ENCODE assay signal across 30 mouse cellular contexts in the genomic region with DNA sequence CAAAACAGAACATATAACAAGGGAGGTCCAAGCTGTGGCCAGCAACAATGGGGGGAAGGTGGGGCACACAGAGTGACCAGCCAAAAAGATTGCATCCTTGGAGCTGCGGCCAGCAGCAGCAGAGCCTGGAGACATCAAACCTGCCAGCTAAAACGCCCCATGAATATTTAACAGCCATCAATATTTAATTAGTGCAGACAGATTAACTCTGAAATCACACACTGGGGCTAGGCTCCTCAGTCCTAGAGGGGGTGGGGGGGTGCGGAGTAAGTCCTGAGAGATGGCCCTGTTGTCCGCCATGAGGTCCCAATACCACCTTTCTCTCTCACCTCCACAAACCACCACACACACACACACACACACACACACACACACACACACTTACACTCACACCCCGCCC.
DNase-seq lines count a peak whose midpoint lies in the region; ATAC-seq and TF ChIP-seq lines count a peak whose summit lies in the region.
"Had no signal": no experiment of that assay in that cellular context is flagged by ENCODE, and none has a peak within 500 bp of the region (broad histone marks: within the 10 kb centered on the region; RNA-seq: fewer than 3 reads in every experiment).

No protein-coding gene starts in this region.

- H3K4me1 ChIP-seq in hindbrain, embryonic 12.5 days = peaks cover 12% of the 10 kb centered on the region
- H3K4me1 ChIP-seq in hindbrain, embryonic 11.5 days (replicated peaks; ENCODE audit: control insufficient read depth, insufficient read depth, low read length) = no peaks in the 10 kb centered on the region
- H3K4me1 ChIP-seq in midbrain, embryonic 12.5 days = peaks cover 13% of the 10 kb centered on the region
- H3K4me1 ChIP-seq in midbrain, embryonic 15.5 days = peaks cover 13% of the 10 kb centered on the region
- H3K4me1 ChIP-seq: embryonic facial prominence, embryonic 15.5 days; limb, embryonic 13.5 days; lung, embryonic 15.5 days had no signal

- H3K9me3 ChIP-seq in hindbrain, embryonic 12.5 days (replicated peaks) = no peaks in the 10 kb centered on the region
- H3K9me3 ChIP-seq in hindbrain, embryonic 11.5 days (ENCODE audit: control insufficient read depth, low read length) = no peaks in the 10 kb centered on the region
- no peaks in the 10 kb centered on the region for H3K9me3 ChIP-seq in midbrain, embryonic 12.5 days
- H3K9me3 ChIP-seq in midbrain, embryonic 15.5 days = no peaks in the 10 kb centered on the region
- H3K9me3 ChIP-seq: embryonic facial prominence, embryonic 10.5 days; embryonic facial prominence, embryonic 15.5 days; limb, embryonic 13.5 days; lung, embryonic 15.5 days had no signal

- 42% methylated on average over 4 of the region's 5 CpGs for WGBS in hindbrain, embryonic 12.5 days
- WGBS in hindbrain, embryonic 11.5 days = 69% methylated on average over 5 of the region's 5 CpGs
- WGBS in midbrain, embryonic 12.5 days = 55% methylated on average over 5 of the region's 5 CpGs
- 39% methylated on average over 5 of the region's 5 CpGs for WGBS in midbrain, embryonic 15.5 days

- no peak for TF ChIP-seq POLR2A in brain, embryonic 14.5 days (IDR thresholded peaks at IDR 0.05; ENCODE audit: borderline replicate concordance, extremely low read depth, insufficient read depth, insufficient read length, poor library complexity, severe bottlenecking)

- no peaks in the 10 kb centered on the region; the same call in 1 of the 2 replicates for H3K27me3 ChIP-seq in hindbrain, embryonic 12.5 days
- no peaks in the 10 kb centered on the region for H3K27me3 ChIP-seq in hindbrain, embryonic 11.5 days (ENCODE audit: control insufficient read depth, insufficient read depth, low read length)
- H3K27me3 ChIP-seq in midbrain, embryonic 12.5 days = peaks cover 15% of the 10 kb centered on the region
- no peaks in the 10 kb centered on the region for H3K27me3 ChIP-seq in midbrain, embryonic 15.5 days (replicated peaks)

- no peaks in the 10 kb centered on the region for H3K36me3 ChIP-seq in hindbrain, embryonic 12.5 days
- H3K36me3 ChIP-seq in hindbrain, embryonic 11.5 days (ENCODE audit: control insufficient read depth, insufficient read depth, low read length) = no peaks in the 10 kb centered on the region
- no peaks in the 10 kb centered on the region for H3K36me3 ChIP-seq in midbrain, embryonic 12.5 days
- no peaks in the 10 kb centered on the region for H3K36me3 ChIP-seq in midbrain, embryonic 15.5 days (replicated peaks)
- H3K36me3 ChIP-seq: embryonic facial prominence, embryonic 10.5 days; embryonic facial prominence, embryonic 15.5 days; limb, embryonic 13.5 days; lung, embryonic 15.5 days had no signal

- H3K4me3 ChIP-seq in hindbrain, embryonic 12.5 days = no peak overlapping the region
- H3K4me3 ChIP-seq in hindbrain, embryonic 11.5 days (ENCODE audit: low read depth, low read length) = no peak overlapping the region
- H3K4me3 ChIP-seq in midbrain, embryonic 12.5 days = no peak overlapping the region
- H3K4me3 ChIP-seq in midbrain, embryonic 15.5 days = no peak overlapping the region
- H3K4me3 ChIP-seq: embryonic facial prominence, embryonic 10.5 days; embryonic facial prominence, embryonic 15.5 days; gastrocnemius, adult 2 months; limb, embryonic 13.5 days; lung, embryonic 15.5 days had no signal

- no peak for DNase-seq in hindbrain, embryonic 11.5 days (ENCODE audit: low spot score)
- peak; percentile 5 for DNase-seq in R1 (ENCODE audit: low read depth, low spot score)
- peak; percentile 70 for DNase-seq in brain, embryonic 14.5 days (ENCODE audit: low read depth)
- no peak for DNase-seq in cerebellum, adult 11 months
- DNase-seq: adrenal gland, adult 2 months; adrenal gland, postnatal 36 days; B cell, adult 2 months; cerebellum, adult 8-10 months; cerebellum, postnatal 25 days; gastrocnemius, adult 2 months; gastrocnemius, postnatal 36 days; heart, adult 18-20 months; heart, postnatal 36 days; kidney, adult 11 months; kidney, postnatal 14 days; layer of hippocampus, adult 9-11 months; spleen, adult 18-20 months; thymus, postnatal 14 days had no signal

- H3K9ac ChIP-seq in hindbrain, embryonic 12.5 days = 0 out of 2 replicates have a peak overlapping the region, but pooled peaks have one; percentile 4
- no peak overlapping the region for H3K9ac ChIP-seq in hindbrain, embryonic 11.5 days (ENCODE audit: low read depth, low read length)
- H3K9ac ChIP-seq in midbrain, embryonic 12.5 days (replicated peaks) = no peak overlapping the region
- H3K9ac ChIP-seq in midbrain, embryonic 15.5 days = no peak overlapping the region
- H3K9ac ChIP-seq: embryonic facial prominence, embryonic 15.5 days; limb, embryonic 13.5 days; lung, embryonic 15.5 days had no signal

- peak overlapping the region; percentile 18; the same call in 1 of the 2 replicates for H3K27ac ChIP-seq in hindbrain, embryonic 12.5 days
- no peak overlapping the region for H3K27ac ChIP-seq in hindbrain, embryonic 11.5 days (ENCODE audit: low read depth, low read length)
- H3K27ac ChIP-seq in midbrain, embryonic 12.5 days (replicated peaks) = no peak overlapping the region; the same call in 1 of the 2 replicates
- H3K27ac ChIP-seq in midbrain, embryonic 15.5 days = no peak overlapping the region
- H3K27ac ChIP-seq: embryonic facial prominence, embryonic 10.5 days; embryonic facial prominence, embryonic 15.5 days; gastrocnemius, adult 2 months; limb, embryonic 13.5 days; lung, embryonic 15.5 days had no signal

- peak; percentile 59 for ATAC-seq in hindbrain, embryonic 12.5 days (ENCODE audit: low FRiP score)
- ATAC-seq in hindbrain, embryonic 11.5 days (ENCODE audit: low FRiP score) = no peak
- ATAC-seq in midbrain, embryonic 12.5 days (ENCODE audit: low FRiP score, low read depth) = peak; percentile 41; the same call in 1 of the 2 replicates
- no peak for ATAC-seq in midbrain, embryonic 15.5 days (replicated peaks)
- ATAC-seq in monocyte, adult 5-6 weeks (replicated peaks; ENCODE audit: insufficient number of reproducible peaks, low FRiP score, low TSS enrichment, poor library complexity, severe bottlenecking) = no peak
- ATAC-seq: activated CD4-positive, CD25-positive, alpha-beta regulatory T cell, adult 4 months; inflammation-experienced regulatory T-cells, adult 6 months had no signal

- H3K4me2 ChIP-seq in hindbrain, embryonic 12.5 days (replicated peaks) = no peak overlapping the region
- no peak overlapping the region for H3K4me2 ChIP-seq in hindbrain, embryonic 11.5 days (replicated peaks; ENCODE audit: low read depth, low read length)
- no peak overlapping the region for H3K4me2 ChIP-seq in midbrain, embryonic 12.5 days (replicated peaks)
- H3K4me2 ChIP-seq in midbrain, embryonic 15.5 days = no peak overlapping the region
- H3K4me2 ChIP-seq: embryonic facial prominence, embryonic 15.5 days; heart, embryonic 11.5 days; limb, embryonic 13.5 days; liver, embryonic 11.5 days; lung, embryonic 15.5 days had no signal

- no peak for TF ChIP-seq CTCF in brain, embryonic 14.5 days (IDR thresholded peaks at IDR 0.05; ENCODE audit: borderline replicate concordance, extremely low read depth, insufficient read depth, insufficient read length)

Comparison
In these comparisons a context has a peak if more than half of its experiments do, and no peak if none do; other contexts are left out.
1. ATAC-seq: peak in hindbrain, embryonic 12.5 days (single experiment) and midbrain, embryonic 12.5 days (single experiment); none in hindbrain, embryonic 11.5 days (single experiment), midbrain, embryonic 15.5 days (single experiment) and monocyte, adult 5-6 weeks (single experiment).
2. DNase-seq: peak in R1 (single experiment) and brain, embryonic 14.5 days (single experiment); none in hindbrain, embryonic 11.5 days (single experiment) and cerebellum, adult 11 months (single experiment).